Mouse (Mus musculus): ENCODE results near the gene Slc39a11.

DNA sequence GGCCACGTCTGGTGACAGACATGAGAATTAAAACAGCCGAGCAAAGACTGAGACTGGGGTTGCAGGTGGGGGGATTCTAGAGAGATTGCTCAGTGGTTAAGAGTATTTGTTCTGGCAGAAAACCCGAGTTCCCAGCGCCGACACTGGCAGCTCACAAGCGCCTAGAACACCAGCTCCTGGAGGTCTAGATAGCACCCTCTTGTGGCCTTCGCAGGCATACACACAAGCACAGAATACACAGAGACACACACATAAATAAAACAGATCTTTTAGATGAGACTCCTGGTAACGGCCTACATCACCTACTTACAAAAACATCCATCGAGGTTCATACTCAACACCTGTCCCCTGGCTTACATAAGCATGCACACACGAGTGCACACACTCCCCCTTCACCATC is 165.8 kb downstream of the Slc39a11 start:
- no peak for TF ChIP-seq CTCF (IDR thresholded peaks at IDR 0.05; ENCODE audit: low read depth, low read length)
- TF ChIP-seq GATA1 (IDR thresholded peaks at IDR 0.05; ENCODE audit: borderline replicate concordance, low read length), result no peak
- TF ChIP-seq TAL1 (conservative IDR thresholded peaks at IDR 0.05; ENCODE audit: low read depth, low read length), result no peak
- no peak for TF ChIP-seq POLR2AphosphoS5 (IDR thresholded peaks at IDR 0.05; ENCODE audit: insufficient replicate concordance, low read depth, low read length)
- TF ChIP-seq GATA2 (IDR thresholded peaks at IDR 0.05; ENCODE audit: borderline replicate concordance, low read depth, low read length), result no peak
